Mouse (Mus musculus) intestine, postnatal 0 days (tissue): ENCODE data around the gene Rapgef4. TPM values are rescaled to one million over a fixed set of nuclear protein-coding genes. Genes with fewer than 3 reads are reported as not detected.
A peak's percentile ranks its signal among the peaks of the same experiment; 100 is the strongest.

ENCODE experiments used
- ATAC-seq: fragments of 200-750 bp; cut with Nextera tagmentation; 2 replicates; pipeline ENCODE4 v1.8.0; 2017; ENCODE audit warnings: mild to moderate bottlenecking, moderate TSS enrichment, moderate library complexity
- H3K27ac ChIP-seq: fragments of 300-500 bp; sonication (generic); 2 replicates; pipeline ENCODE4 v1.5.1; 2014; ENCODE audit warnings: mild to moderate bottlenecking, low read depth, low read length, moderate library complexity
- H3K27me3 ChIP-seq: fragments of 300-500 bp; sonication (generic); replicated peaks from 2 replicates; pipeline ENCODE4 v1.6.1; 2014; ENCODE audit warnings: low read length, mixed read lengths; ENCODE audit not compliant: control insufficient read depth, insufficient read depth
- H3K36me3 ChIP-seq: fragments of 300-500 bp; sonication (generic); 2 replicates; pipeline ENCODE4 v1.6.1; 2014; ENCODE audit warnings: mild to moderate bottlenecking, moderate library complexity; ENCODE audit not compliant: control insufficient read depth, insufficient read depth
- H3K4me1 ChIP-seq: fragments of 300-500 bp; sonication (generic); replicated peaks from 2 replicates; pipeline ENCODE4 v1.6.1; 2014; ENCODE audit warnings: antibody characterized with exemption, low read length, mixed read lengths; ENCODE audit not compliant: control insufficient read depth, insufficient read depth
- H3K4me2 ChIP-seq: fragments of 300-500 bp; sonication (generic); replicated peaks from 2 replicates; pipeline ENCODE4 v1.6.1; 2014; ENCODE audit warnings: low read depth, mild to moderate bottlenecking, moderate library complexity
- H3K4me3 ChIP-seq: fragments of 300-500 bp; sonication (generic); 2 replicates; pipeline ENCODE4 v1.5.1; 2014; ENCODE audit warnings: low read depth, low read length
- H3K9ac ChIP-seq: fragments of 300-500 bp; sonication (generic); 2 replicates; pipeline ENCODE4 v1.6.1; 2014; ENCODE audit warnings: mild to moderate bottlenecking, low read depth, low read length
- H3K9me3 ChIP-seq: fragments of 300-500 bp; sonication (generic); 2 replicates; pipeline ENCODE4 v1.6.1; 2016; ENCODE audit warnings: mixed run types; ENCODE audit not compliant: control insufficient read depth
- CTCF ChIP-seq: sonication (generic); IDR thresholded peaks from 2 replicates; pipeline ENCODE4 v1.5.1; 2016; ENCODE audit warnings: low read depth, mild to moderate bottlenecking, control low read depth, antibody characterized with exemption, moderate library complexity
- WGBS: fragments of 180-500 bp; shearing (Covaris S2); extraction: QIAGEN DNeasy Blood & Tissue Kit; methylation state at CpG from one replicate; pipeline ENCODE4 v1.1.7; 2014; 5-methylcytosine and 5-hydroxymethylcytosine counted together
- polyA plus RNA-seq: library from polyadenylated mRNA; unstranded; fragments of >200 nt; fragmentation: Nextera tagmentation; extraction: Ambion mirVana; gene quantifications from 2 replicates; pipeline ENCODE4 v1.2.1, GENCODE M21; 2015

Gene Rapgef4
- polyA plus RNA-seq, 1 experiment from 2014 or later = 2.7 TPM

DNA sequence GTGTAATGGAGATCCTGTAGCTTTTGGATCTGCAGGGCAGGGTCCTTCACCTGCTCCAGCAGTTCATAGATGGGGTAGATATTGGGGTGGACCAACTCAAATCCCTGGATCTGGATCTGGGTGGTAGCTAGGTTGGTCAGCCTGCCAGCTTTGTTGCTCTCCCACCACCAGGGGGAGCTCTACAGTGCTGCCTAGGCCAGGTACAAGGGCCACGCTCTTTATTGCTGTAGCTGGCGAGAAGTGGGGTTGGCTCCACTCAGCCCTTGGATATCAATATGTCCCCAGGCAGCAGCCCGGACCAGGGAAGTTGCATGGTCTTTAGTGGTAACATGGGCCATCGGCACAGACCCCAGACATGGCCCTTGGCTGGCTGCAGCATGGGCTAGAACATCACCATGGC, 15.6 kb upstream of the Rapgef4 start:
- Histone ChIP-seq H3K36me3 (no peaks in the 10 kb centered on the region), H3K4me2 (no peak overlapping the region), H3K4me1 (no peaks in the 10 kb centered on the region), H3K9me3 (no peaks in the 10 kb centered on the region), H3K4me3 (no peak overlapping the region), H3K27ac (no peak overlapping the region), H3K27me3 (no peaks in the 10 kb centered on the region), H3K9ac (no peak overlapping the region)
- WGBS = 75% methylated on average over 4 of the region's 4 CpGs
- peak; percentile 82 for TF ChIP-seq CTCF
- ATAC-seq = no peak

DNA sequence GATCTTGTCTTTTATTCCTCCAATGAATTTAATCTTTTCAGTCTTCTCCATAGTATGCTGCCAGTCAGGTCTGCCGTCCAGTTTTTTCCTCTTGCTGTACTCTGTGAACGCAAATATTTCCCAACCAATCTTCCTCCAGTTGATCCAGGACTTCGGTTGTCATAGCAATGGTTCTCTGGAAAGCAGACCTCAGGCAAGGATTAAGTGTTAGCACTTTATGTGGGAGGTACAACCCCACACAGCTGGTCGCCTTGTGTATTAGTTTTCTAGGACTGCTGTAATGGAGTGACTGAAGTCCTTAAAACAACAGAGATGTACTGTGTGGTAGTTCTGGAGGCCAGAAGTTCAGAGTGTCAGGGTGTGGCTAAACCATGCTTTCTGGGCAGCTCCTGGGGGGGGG, 14.3 kb upstream of the Rapgef4 start:
- Histone ChIP-seq H3K27ac (no peak overlapping the region), H3K27me3 (no peaks in the 10 kb centered on the region), H3K4me1 (no peaks in the 10 kb centered on the region), H3K4me3 (no peak overlapping the region), H3K36me3 (no peaks in the 10 kb centered on the region), H3K9me3 (no peaks in the 10 kb centered on the region), H3K4me2 (no peak overlapping the region), H3K9ac (no peak overlapping the region)
- WGBS = 35% methylated on average over 4 of the region's 4 CpGs
- ATAC-seq = no peak
- TF ChIP-seq CTCF = no peak

DNA sequence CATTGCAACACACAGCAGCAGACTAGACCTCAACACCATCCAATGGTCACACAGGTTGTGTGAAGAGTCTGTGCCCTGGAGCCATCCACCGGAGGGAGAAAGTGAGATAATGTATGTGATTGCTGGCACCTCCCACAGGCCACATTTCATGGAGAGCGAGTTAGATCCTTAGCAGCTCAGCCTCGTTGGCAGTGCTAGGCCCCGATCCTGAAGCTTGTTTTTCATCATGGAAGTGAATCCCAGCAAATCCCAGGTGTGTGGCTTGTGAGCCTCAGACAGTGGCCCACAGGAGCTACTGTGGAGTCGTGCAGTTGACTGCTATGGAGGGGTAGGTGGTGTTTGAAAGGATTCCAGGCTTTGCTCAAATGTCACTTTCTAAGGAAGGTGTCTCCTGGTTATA, 13.2 kb upstream of the Rapgef4 start:
- no peak overlapping the region for H3K4me2 ChIP-seq
- H3K9ac ChIP-seq = no peak overlapping the region
- 80% methylated on average over 5 of the region's 5 CpGs for WGBS
- no peak for ATAC-seq
- H3K27me3 ChIP-seq = no peaks in the 10 kb centered on the region
- TF ChIP-seq CTCF = no peak
- H3K36me3 ChIP-seq = no peaks in the 10 kb centered on the region
- no peaks in the 10 kb centered on the region for H3K4me1 ChIP-seq
- H3K27ac ChIP-seq = no peak overlapping the region
- no peak overlapping the region for H3K4me3 ChIP-seq
- H3K9me3 ChIP-seq = no peaks in the 10 kb centered on the region

DNA sequence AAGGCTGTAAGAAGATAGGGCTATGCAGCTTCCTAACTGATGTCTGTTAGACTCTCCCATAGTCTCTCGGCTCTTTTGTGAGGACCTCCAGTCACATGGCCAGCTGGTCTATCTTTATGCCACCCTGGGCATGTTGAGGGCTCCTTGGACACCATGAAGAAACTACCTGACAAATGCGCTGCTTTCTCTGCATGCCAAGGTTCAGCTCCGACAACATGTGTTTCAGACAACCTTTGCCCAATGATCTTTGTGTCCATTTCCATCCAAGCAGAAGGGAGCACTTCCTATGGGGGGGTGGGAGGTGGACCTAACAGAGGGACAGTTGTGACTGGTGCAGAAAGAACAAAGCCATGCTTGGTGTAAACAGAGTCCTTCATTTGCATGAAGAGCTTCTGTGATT, 7.4 kb upstream of the Rapgef4 start:
- H3K4me3 ChIP-seq = no peak overlapping the region
- no peak overlapping the region for H3K27ac ChIP-seq
- 77% methylated on average over 3 of the region's 3 CpGs for WGBS

DNA sequence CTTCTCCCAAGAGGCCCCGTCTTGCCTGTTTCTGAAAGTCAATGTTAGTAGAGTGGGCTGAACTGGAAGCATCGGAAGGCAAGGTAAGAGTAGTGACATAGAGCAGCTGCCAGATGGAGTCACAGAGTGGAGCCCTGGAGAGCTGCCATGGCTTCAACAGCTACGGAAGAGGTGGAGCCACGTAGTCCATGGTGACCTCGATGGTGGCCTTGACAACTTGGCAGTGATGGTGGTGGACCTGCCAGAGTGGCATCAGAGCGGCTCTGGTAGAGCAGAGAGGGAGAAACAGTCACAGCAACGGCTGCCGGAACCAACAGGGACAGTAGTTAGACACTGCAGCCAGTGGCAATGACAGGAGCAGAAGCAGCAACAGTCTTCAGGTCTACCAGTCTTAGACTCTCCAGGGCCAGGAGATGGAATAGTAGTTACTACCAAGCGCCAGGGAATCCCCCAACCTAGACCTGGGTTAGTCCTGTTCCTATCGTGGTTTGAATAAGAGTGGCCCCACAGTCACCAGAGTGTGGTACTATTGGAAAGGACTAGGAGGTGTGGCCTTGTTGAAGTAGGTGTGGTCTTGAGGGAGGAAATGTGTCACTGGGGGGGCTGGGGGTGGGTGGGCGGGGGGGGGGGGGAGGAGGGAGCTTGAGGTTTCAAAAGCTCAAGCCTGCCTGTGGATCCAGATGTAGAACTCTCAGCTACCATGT, 6.7 kb upstream of the Rapgef4 start:
- H3K4me1 ChIP-seq = no peaks in the 10 kb centered on the region
- no peaks in the 10 kb centered on the region for H3K36me3 ChIP-seq
- H3K4me2 ChIP-seq = no peak overlapping the region
- no peaks in the 10 kb centered on the region for H3K9me3 ChIP-seq
- WGBS = 78% methylated on average over 10 of the region's 11 CpGs
- H3K4me3 ChIP-seq = no peak overlapping the region
- H3K27me3 ChIP-seq = no peaks in the 10 kb centered on the region
- H3K27ac ChIP-seq = no peak overlapping the region
- no peak for TF ChIP-seq CTCF
- no peak for ATAC-seq
- no peak overlapping the region for H3K9ac ChIP-seq

More for the DNA sequence above, 7.4 kb upstream of the Rapgef4 start:
- Histone ChIP-seq H3K4me1 (no peaks in the 10 kb centered on the region), H3K4me2 (no peak overlapping the region), H3K9ac (no peak overlapping the region), H3K27me3 (no peaks in the 10 kb centered on the region), H3K9me3 (no peaks in the 10 kb centered on the region), H3K36me3 (no peaks in the 10 kb centered on the region)
- ATAC-seq = no peak
- no peak for TF ChIP-seq CTCF

DNA sequence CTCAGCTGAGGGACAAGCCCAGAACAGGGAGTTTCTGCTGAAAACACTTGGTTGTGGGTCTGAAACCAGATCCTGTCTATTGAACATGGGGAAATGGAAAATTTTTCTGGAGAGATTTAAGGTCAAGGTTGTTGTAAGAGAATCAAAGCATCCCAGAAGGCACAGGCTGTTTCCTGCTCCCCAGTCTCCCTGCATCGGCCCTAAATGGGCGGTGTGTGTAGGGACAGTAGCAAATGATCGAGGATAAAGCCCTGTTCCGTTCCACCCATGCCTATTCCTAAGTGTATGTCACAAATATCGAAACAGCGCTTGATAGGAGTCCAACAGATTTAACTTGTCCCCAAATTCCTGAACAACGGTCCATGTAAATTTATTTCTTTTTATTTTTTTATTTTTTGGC, 1.1 kb upstream of the Rapgef4 start:
- no peak overlapping the region for H3K9ac ChIP-seq
- no peak overlapping the region for H3K4me3 ChIP-seq
- 86% methylated on average over 7 of the region's 7 CpGs for WGBS
- H3K27ac ChIP-seq = no peak overlapping the region
- H3K36me3 ChIP-seq = no peaks in the 10 kb centered on the region
- H3K9me3 ChIP-seq = no peaks in the 10 kb centered on the region
- no peaks in the 10 kb centered on the region for H3K27me3 ChIP-seq
- no peak for TF ChIP-seq CTCF
- H3K4me1 ChIP-seq = no peaks in the 10 kb centered on the region
- no peak overlapping the region for H3K4me2 ChIP-seq
- no peak for ATAC-seq
